Mouse (Mus musculus) neural tube, embryonic 12.5 days (tissue): Measurements from ENCODE around the gene Kri1. TPM values are rescaled to one million over a fixed set of nuclear protein-coding genes. Genes with fewer than 3 reads are reported as not detected.
"Not testable (repeated sequence)": the region's sequence is repeated elsewhere in the genome, so short reads cannot be mapped to it uniquely, and the experiment has no call there.

Source experiments
- ATAC-seq: fragments of 200-750 bp; cut with Nextera tagmentation; 2 replicates; pipeline ENCODE4 v1.8.0; 2017; ENCODE audit warnings: low read depth, mild to moderate bottlenecking, moderate TSS enrichment, moderate library complexity; ENCODE audit not compliant: low FRiP score
- H3K27ac ChIP-seq: fragments of 300-500 bp; sonication (generic); 2 replicates; pipeline ENCODE4 v1.5.1; 2016
- H3K27me3 ChIP-seq: fragments of 300-500 bp; sonication (generic); replicated peaks from 2 replicates; pipeline ENCODE4 v1.6.1; 2016; ENCODE audit warnings: mild to moderate bottlenecking
- H3K36me3 ChIP-seq: fragments of 300-500 bp; sonication (generic); 2 replicates; pipeline ENCODE4 v1.6.1; 2016; ENCODE audit warnings: mild to moderate bottlenecking
- H3K4me1 ChIP-seq: fragments of 300-500 bp; sonication (generic); 2 replicates; pipeline ENCODE4 v1.6.1; 2016
- H3K4me2 ChIP-seq: fragments of 300-500 bp; sonication (generic); replicated peaks from 2 replicates; pipeline ENCODE4 v1.6.1; 2016; ENCODE audit warnings: mild to moderate bottlenecking
- H3K4me3 ChIP-seq: fragments of 300-500 bp; sonication (generic); 2 replicates; pipeline ENCODE4 v1.5.1; 2016
- H3K9ac ChIP-seq: fragments of 300-500 bp; sonication (generic); 2 replicates; pipeline ENCODE4 v1.6.1; 2016; ENCODE audit warnings: mild to moderate bottlenecking
- H3K9me3 ChIP-seq: fragments of 300-500 bp; sonication (generic); 2 replicates; pipeline ENCODE4 v1.6.1; 2016; ENCODE audit warnings: mild to moderate bottlenecking
- WGBS: fragments of 180-500 bp; shearing (Covaris S2); methylation state at CpG from one replicate; pipeline ENCODE4 v1.1.7; 2016; 5-methylcytosine and 5-hydroxymethylcytosine counted together
- polyA plus RNA-seq: library from polyadenylated mRNA; unstranded; fragments of >200 nt; fragmentation: Nextera tagmentation; extraction: Ambion mirVana; gene quantifications from 2 replicates; pipeline ENCODE4 v1.2.1, GENCODE M21; 2016

Gene Kri1
- polyA plus RNA-seq, 1 experiment from 2014 or later: 18.0 TPM

DNA sequence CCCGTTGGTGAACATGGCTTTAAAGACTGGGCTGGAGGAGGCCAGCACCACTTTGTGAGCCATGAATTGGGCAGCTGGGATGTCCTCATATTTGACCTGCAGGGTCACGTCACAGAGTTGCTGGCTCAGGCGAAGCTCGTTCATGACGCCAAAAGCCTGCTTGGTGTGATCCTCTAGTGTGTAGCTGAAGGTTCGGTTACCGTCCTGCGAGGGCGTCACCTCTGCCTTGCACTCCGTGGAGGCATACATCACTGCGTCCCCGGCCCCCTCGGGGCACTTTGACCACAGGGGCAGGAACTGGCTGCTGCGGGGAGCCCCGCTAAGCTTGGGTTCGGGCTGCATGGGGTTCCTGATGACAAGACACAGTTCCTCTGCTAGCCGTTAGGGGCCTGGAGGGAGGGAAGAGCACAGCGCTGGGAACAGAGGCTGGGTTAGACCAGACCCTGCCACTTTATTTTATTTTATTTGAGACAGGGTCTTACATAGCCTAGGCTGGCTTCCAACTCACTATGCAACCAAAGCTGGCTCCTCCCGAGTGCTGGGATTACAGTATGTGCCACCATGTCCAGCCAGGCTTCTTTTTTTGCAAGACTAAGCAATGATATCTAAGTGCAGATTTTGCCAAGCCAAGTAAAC is 50.3 kb downstream of the Kri1 start:
- Histone ChIP-seq H3K27me3 (peaks cover 8% of the 10 kb centered on the region; the same call in 1 of the 2 replicates), H3K4me2 (peak overlapping the region; percentile 80), H3K4me1 (peaks cover 17% of the 10 kb centered on the region), H3K27ac (peak overlapping the region; percentile 79), H3K9me3 (no peaks in the 10 kb centered on the region), H3K36me3 (peaks cover 23% of the 10 kb centered on the region), H3K9ac (peak overlapping the region; percentile 97), H3K4me3 (peak overlapping the region; percentile 94)
- ATAC-seq: 0 out of 2 replicates have a peak, but pooled peaks have one; percentile 37
- WGBS: 22% methylated on average over 19 of the region's 19 CpGs

DNA sequence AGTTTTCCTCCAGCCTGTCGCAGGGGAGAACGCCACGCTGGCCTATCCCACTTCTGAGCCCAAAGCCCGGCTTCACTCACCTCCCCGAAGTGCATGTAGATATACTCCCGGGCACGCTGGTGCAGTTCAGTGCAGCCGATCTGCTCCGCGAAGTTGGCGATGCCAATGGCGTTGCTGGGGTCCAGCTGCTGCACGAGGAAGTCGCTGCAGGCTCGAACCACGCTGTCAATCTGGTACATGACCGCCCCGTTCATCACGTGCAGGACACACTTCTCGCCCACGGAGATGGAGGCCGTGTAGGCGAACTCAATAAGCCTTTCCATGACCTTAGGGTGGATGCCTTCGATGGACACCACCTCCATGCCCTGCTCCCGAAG is 50.8 kb downstream of the Kri1 start:
- H3K4me3 ChIP-seq: no peak overlapping the region; the same call in 1 of the 2 replicates
- 85% methylated on average over 25 of the region's 25 CpGs for WGBS
- H3K27me3 ChIP-seq: peaks cover 4% of the 10 kb centered on the region; the same call in 1 of the 2 replicates
- peaks cover 17% of the 10 kb centered on the region for H3K4me1 ChIP-seq
- H3K27ac ChIP-seq: no peak overlapping the region
- peak overlapping the region; percentile 97 for H3K9ac ChIP-seq
- peak overlapping the region; percentile 80 for H3K4me2 ChIP-seq
- no peak for ATAC-seq
- no peaks in the 10 kb centered on the region for H3K9me3 ChIP-seq
- H3K36me3 ChIP-seq: peaks cover 28% of the 10 kb centered on the region

DNA sequence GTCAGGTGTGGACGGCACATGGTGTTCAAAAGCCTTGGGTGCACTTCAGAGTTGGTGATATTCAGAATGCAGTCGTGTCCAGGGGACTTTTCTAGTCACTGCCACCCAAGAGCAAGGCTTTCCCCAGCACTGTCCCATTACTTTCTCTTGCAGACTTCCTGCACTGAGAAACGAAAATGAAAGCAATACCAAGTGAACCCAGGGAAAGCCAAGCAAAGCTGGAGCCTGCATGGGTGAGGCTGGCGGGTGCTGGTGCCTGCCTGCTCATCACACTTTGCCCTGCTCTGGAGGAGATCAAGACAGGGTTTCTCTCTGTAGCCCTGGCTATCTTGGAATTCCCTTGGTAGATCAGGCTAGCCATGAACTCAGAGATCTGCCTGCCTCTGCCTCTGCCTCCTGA is 52.4 kb downstream of the Kri1 start:
- 89% methylated on average over 4 of the region's 4 CpGs for WGBS
- Histone ChIP-seq H3K4me1 (peaks cover 17% of the 10 kb centered on the region), H3K9me3 (no peaks in the 10 kb centered on the region), H3K4me3 (no peak overlapping the region), H3K36me3 (peaks cover 41% of the 10 kb centered on the region), H3K4me2 (no peak overlapping the region), H3K27ac (no peak overlapping the region), H3K9ac (no peak overlapping the region), H3K27me3 (no peaks in the 10 kb centered on the region)
- ATAC-seq: no peak

DNA sequence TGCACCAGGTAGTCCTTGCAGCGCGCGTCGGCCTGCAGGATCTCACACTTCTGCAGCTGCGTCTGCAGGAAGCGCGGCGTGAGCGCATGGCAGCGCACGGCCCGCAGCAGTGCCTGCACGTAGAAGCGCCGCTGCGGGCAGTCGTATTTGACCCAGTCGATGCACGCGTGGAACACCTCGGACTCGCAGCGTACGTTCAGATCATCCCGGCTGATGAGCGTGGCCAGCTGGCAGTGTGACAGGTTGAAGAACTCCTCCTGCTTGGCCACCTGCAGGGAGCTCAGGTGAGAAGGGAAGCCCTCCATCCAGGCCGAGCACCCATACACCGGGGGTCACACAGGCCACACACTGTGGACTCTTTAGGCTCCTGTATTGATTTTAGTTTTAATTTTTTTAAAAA is 54.0 kb downstream of the Kri1 start:
- Histone ChIP-seq H3K27ac (no peak overlapping the region), H3K36me3 (peaks cover 52% of the 10 kb centered on the region), H3K9me3 (no peaks in the 10 kb centered on the region), H3K4me1 (peaks cover 13% of the 10 kb centered on the region), H3K4me3 (no peak overlapping the region), H3K4me2 (no peak overlapping the region), H3K27me3 (no peaks in the 10 kb centered on the region), H3K9ac (no peak overlapping the region)
- 75% methylated on average over 28 of the region's 28 CpGs for WGBS
- no peak for ATAC-seq

DNA sequence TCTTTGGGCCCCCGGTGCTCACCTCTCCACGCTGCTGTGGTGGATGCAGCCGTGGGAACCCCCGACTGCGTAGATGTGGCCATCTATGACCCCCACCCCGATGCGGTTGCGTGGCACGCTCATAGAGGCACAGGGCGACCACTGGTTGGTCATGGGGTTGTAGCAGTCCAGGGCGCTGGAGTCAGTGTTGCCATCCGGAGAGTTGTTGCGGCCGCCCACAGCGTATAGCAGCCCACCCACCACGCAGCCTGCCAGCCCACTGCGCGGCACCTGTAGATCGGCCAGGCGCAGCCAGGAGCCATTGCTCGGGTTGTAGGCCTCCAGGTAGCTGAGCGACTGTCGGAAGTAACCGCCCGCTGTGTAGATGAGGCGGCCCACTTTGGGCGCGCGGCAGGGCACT is 54.4 kb downstream of the Kri1 start:
- Histone ChIP-seq H3K4me3 (no peak overlapping the region), H3K9me3 (no peaks in the 10 kb centered on the region), H3K4me2 (no peak overlapping the region), H3K27me3 (no peaks in the 10 kb centered on the region), H3K27ac (no peak overlapping the region), H3K4me1 (peaks cover 13% of the 10 kb centered on the region), H3K36me3 (peaks cover 52% of the 10 kb centered on the region), H3K9ac (no peak overlapping the region)
- WGBS: 84% methylated on average over 29 of the region's 29 CpGs
- no peak for ATAC-seq

DNA sequence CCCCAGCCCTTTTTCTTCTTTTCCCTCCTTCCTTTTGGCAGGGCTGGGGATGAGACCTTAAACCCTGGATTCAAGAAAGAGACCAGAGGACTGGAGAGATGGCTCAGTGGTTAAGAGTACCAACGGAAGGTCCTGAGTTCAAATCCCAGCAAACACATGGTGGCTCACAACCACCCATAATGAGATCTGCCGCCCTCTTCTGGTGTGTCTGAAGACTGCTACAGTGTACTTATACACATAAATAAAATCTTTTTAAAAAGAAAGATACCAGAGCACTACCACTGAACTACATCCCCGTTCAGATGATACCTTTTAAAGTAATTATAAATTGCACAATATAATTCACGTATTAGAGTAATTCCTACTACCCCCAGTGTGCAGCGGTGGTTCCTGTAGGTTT is 54.9 kb downstream of the Kri1 start:
- Histone ChIP-seq H3K27ac (no peak overlapping the region), H3K9ac (no peak overlapping the region), H3K4me2 (no peak overlapping the region), H3K36me3 (peaks cover 52% of the 10 kb centered on the region), H3K4me3 (no peak overlapping the region), H3K27me3 (no peaks in the 10 kb centered on the region), H3K4me1 (peaks cover 16% of the 10 kb centered on the region), H3K9me3 (no peaks in the 10 kb centered on the region)
- ATAC-seq: no peak
- 90% methylated on average over 5 of the region's 5 CpGs for WGBS

DNA sequence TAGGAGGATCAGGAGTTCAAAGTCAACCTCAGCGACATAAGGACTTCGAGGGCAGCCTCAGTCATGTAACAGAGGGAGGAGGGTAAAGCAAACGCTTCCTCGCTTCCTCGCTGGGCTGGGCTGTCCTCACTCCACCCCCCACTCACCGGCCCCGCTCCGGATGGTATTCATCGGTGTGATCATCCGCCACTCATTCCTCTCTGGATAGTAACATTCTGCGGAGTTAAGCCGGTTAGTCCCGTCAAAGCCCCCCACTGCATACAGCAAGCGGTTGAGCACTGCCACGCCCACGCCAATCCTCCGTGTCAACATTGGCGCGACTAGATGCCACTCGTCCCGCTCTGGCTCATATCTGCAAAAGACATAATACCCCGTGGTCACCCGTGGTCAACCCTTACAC is 56.2 kb downstream of the Kri1 start:
- H3K4me2 ChIP-seq: no peak overlapping the region
- H3K27me3 ChIP-seq: no peaks in the 10 kb centered on the region
- peaks cover 14% of the 10 kb centered on the region; the same call in 1 of the 2 replicates for H3K4me1 ChIP-seq
- H3K27ac ChIP-seq: no peak overlapping the region
- peaks cover 52% of the 10 kb centered on the region for H3K36me3 ChIP-seq
- H3K9me3 ChIP-seq: no peaks in the 10 kb centered on the region
- no peak for ATAC-seq
- H3K4me3 ChIP-seq: no peak overlapping the region
- WGBS: 57% methylated on average over 23 of the region's 23 CpGs
- no peak overlapping the region for H3K9ac ChIP-seq

DNA sequence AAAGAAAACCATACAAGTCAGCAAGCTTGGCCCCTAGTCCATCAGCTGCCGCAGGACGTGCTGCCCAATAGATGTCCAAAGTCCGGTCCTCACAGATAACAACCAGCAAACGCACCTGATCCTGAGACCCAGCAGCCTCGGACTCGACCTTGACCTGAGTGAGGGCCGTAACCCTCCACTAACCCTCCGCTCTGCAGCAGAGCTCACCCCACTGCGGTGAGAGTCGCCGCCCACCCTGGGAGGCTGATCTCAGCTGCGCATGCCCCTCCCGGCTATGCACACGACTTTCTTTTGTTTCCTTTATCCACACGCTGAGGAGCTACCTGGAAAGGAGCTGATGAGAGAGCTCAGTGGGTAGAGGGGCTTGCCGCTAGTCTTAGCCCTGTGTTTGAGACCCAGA is 60.4 kb downstream of the Kri1 start:
- WGBS: 16% methylated on average over 16 of the region's 16 CpGs
- H3K4me2 ChIP-seq: peak overlapping the region; percentile 47
- H3K27me3 ChIP-seq: no peaks in the 10 kb centered on the region
- H3K36me3 ChIP-seq: peaks cover 28% of the 10 kb centered on the region
- no peak overlapping the region for H3K4me3 ChIP-seq
- no peak overlapping the region for H3K27ac ChIP-seq
- H3K9ac ChIP-seq: 0 out of 2 replicates have a peak overlapping the region, but pooled peaks have one; percentile 33
- H3K4me1 ChIP-seq: peaks cover 18% of the 10 kb centered on the region; the same call in 1 of the 2 replicates
- no peaks in the 10 kb centered on the region for H3K9me3 ChIP-seq
- no peak for ATAC-seq

DNA sequence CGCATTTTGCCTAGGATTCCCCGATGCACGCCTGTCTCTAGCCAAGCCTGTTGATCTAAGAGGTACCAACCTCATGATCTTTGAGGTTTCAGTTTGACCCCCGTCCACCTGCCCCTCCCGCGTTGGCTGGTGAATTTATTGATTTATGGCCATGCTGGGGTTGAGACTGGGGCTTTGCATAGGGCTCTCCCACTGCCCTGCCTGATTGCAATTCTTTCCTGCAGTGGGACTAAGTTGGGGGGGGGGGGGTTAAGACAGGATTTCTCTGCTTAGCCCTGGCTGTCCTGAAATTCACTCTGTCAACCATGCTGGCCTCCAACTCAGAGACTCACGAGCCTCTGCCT is 62.4 kb downstream of the Kri1 start:
- Histone ChIP-seq H3K27ac (no peak overlapping the region), H3K36me3 (peaks cover 12% of the 10 kb centered on the region; the same call in 1 of the 2 replicates), H3K27me3 (no peaks in the 10 kb centered on the region), H3K4me1 (peaks cover 27% of the 10 kb centered on the region; the same call in 1 of the 2 replicates), H3K9me3 (no peaks in the 10 kb centered on the region), H3K4me2 (peak overlapping the region; percentile 53), H3K9ac (no peak overlapping the region), H3K4me3 (peak overlapping the region; percentile 15)
- WGBS: 4% methylated on average over 7 of the region's 7 CpGs
- no peak for ATAC-seq

DNA sequence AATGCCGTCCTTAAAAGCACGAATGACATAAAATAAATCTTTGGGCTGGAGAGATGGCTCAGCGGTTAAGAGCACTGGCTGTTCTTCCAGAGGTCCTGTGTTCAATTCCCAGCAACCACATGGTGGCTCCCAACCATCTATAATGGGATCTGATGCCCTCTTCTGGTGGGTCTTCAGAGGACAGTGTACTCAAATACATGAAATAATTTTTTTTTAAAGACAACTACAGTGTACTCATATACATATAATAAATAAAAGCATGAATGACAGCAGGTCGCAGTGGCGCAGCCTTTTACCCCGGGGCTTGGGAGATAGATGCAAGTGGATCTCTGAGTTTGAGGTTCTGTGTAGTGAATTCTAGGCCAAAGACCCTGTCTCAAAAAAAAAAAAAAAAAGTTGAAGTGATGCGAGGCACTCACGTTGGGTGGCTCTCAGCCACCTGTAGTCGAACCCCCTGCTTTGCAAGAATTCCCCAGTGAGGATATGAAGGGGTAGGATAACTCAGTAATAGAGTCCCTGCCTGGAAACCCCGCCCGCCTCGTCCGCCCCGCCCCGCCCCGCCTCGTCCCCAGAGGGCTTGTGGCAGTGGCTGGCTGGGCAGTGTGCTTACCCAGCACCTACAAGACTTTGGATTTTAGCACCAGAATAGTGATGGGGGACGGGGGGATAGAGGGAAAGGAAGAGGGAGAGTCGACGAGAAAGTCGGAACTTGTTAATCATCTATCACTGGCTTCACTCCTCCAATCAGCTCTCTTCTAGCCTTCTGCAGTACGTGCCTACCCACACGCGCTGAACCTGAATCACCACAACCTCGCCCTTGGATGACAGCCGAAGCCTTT is 63.0 kb downstream of the Kri1 start:
- Histone ChIP-seq H3K9ac (0 out of 2 replicates have a peak overlapping the region, but pooled peaks have one; percentile 22), H3K4me1 (peaks cover 27% of the 10 kb centered on the region; the same call in 1 of the 2 replicates), H3K4me3 (peak overlapping the region; percentile 15), H3K27me3 (no peaks in the 10 kb centered on the region), H3K9me3 (no peaks in the 10 kb centered on the region), H3K27ac (no peak overlapping the region), H3K4me2 (peak overlapping the region; percentile 53), H3K36me3 (peaks cover 6% of the 10 kb centered on the region; the same call in 1 of the 2 replicates)
- ATAC-seq: no peak
- WGBS: 18% methylated on average over 26 of the region's 26 CpGs

DNA sequence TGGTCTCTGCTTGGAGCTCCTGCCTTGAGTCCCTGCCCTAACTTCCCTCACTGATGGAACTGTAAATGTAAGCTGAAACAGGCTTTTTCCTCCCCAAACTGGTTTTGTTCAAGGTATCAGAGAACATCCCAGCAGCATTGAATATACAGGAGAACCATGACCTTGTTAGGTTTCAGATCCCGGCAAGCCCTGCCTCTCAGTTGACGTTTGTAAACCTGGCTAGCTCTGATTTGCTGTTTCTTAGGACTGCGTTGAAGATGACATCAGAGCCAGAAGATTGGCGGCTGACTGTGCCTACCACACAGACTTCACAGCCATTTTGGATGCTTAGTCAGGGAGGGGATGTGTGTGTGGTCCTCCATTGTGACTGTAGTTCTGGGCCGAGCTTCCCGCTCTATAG is 63.9 kb downstream of the Kri1 start:
- H3K4me1 ChIP-seq: peaks cover 27% of the 10 kb centered on the region; the same call in 1 of the 2 replicates
- H3K4me2 ChIP-seq: no peak overlapping the region
- no peaks in the 10 kb centered on the region for H3K36me3 ChIP-seq
- no peak overlapping the region for H3K9ac ChIP-seq
- no peak overlapping the region for H3K27ac ChIP-seq
- 91% methylated on average over 6 of the region's 6 CpGs for WGBS
- H3K27me3 ChIP-seq: no peaks in the 10 kb centered on the region
- ATAC-seq: no peak
- no peak overlapping the region for H3K4me3 ChIP-seq
- H3K9me3 ChIP-seq: no peaks in the 10 kb centered on the region

DNA sequence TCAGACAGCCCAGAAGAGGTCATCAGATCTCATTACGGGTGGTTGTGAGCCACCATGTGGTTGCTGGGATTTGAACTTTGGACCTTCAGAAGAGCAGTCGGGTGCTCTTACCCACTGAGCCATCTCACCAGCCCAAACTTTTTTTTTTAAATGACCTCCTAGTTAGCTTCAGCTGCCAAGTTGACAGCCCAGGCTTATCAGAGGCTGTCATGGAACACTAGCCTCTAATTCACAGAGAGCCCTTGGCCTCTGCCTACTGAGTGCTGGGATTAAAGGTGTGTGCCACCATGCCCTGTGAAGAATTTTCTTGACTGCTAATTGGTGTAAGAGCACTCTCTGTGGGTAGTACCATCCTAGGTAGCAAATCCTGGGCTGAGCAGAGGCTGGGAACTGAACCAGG is 64.3 kb downstream of the Kri1 start:
- not testable (repeated sequence) for H3K27me3 ChIP-seq, H3K4me2 ChIP-seq, H3K9ac ChIP-seq, H3K36me3 ChIP-seq, ATAC-seq, H3K4me3 ChIP-seq, H3K27ac ChIP-seq, H3K9me3 ChIP-seq
- peaks cover 27% of the 10 kb centered on the region; the same call in 1 of the 2 replicates for H3K4me1 ChIP-seq
- 94% methylated on average over 2 of the region's 2 CpGs for WGBS
